Mouse (Mus musculus): Measurements from ENCODE around the gene Sestd1.

Gene Sestd1

GRCm38 (mm10) chr2:77212885-77213284 is 67.5 kb downstream of the Sestd1 start:
- no peak for DNase-seq (ENCODE audit: low spot score)

- no peak for DNase-seq (ENCODE audit: low spot score)
Observed at GRCm38 (mm10) chr2:77206951-77207350, 73.4 kb downstream of the Sestd1 start.

DNA sequence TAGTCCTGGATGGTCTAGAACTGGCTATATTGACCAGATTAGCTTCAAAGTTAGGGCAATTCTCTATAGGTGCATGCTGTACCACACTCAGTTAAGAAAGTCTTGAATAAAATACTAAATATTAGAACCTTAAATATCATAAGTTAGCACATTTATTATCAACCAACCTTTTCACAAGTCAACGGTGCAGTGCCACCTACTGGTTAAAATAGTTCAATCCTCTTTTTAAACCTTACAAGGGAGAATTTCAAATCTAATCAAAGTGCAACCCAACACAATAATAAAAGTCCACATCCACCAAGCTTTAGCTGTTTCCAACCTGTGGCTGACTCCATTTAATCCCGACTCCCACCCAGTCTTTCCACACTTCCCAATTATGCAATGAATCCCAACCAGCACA is 76.5 kb downstream of the Sestd1 start:
- no peak for DNase-seq (ENCODE audit: low spot score)

GRCm38 (mm10) chr2:77201900-77202299 is 78.5 kb downstream of the Sestd1 start:
- DNase-seq (ENCODE audit: low spot score) = no peak

DNA sequence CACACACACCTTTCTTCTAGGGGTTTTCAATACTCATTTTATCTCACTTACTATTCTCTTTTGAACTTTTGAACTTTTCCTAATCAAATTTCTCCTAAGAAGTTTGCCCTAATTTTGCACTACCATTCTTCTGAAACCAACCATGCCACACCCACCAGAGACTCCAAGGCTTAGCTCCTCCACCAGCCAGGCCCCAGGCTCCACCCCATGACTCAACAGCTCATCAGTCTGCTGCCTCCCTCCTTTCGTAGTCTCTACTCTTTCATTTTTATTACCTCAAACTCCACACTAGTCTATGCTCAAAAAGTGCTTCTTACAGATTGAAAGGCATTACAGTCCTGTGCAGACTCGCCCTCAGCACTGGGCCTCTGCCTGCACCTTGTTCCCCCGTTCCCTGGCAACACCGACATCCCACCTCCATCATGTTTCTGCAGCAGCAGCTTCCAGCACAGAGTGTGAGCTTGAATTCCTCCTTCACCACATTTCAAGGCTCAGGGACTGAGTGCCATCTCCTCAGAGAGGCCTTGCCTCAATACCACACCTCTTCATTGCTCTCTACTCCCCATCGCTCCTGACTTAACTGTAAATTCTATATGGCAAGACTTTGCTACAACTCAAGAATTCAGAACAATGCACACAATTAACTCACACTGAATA is 79.3 kb downstream of the Sestd1 start:
- no peak for DNase-seq (ENCODE audit: low spot score)

GRCm38 (mm10) chr2:77200379-77200778 is 80.0 kb downstream of the Sestd1 start:
- DNase-seq (ENCODE audit: low spot score) = no peak

GRCm38 (mm10) chr2:77198246-77198645 is 82.1 kb downstream of the Sestd1 start:
- no peak for DNase-seq (ENCODE audit: low spot score)

DNA sequence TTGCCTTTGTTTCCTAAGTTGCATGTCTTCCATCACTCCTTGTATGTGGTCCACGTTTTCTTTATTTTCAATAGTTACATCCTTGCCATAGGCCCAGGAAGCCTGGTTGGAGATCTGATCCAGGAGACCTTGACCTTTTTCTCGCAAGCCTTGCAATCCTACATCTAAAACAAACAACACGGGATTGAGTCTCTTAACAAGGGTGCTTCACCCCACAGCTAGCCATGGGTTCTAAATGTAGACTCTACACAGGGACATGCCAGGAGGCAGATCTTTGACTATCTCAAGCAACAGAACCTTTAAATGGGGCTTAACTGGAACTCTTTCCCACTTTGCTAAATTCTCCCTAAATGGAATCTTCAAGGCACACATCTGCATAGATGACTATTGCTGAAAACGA is 83.6 kb downstream of the Sestd1 start:
- DNase-seq (ENCODE audit: low spot score) = no peak

- DNase-seq (ENCODE audit: low spot score) = no peak
Observed at GRCm38 (mm10) chr2:77195056-77195455, 85.3 kb downstream of the Sestd1 start.

DNA sequence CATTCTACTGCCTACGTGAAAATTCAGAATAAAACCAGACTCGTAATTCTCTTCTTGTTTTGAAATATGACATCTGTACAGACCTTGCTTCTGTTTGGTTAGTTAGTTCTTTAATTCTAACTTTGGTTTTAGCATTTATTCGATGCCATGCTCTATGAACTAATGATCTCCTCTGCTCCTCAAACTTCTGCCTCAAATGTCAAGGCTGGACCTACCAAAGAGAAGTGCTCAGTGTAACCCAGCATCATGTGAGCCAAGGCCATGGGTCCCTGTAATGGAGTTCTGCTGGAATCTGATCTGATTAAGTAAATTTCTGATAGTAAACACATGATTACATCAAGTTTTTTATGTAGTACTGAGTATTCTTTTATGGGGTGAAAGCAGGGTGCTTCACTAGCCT is 88.6 kb downstream of the Sestd1 start:
- DNase-seq (ENCODE audit: low spot score) = no peak

DNA sequence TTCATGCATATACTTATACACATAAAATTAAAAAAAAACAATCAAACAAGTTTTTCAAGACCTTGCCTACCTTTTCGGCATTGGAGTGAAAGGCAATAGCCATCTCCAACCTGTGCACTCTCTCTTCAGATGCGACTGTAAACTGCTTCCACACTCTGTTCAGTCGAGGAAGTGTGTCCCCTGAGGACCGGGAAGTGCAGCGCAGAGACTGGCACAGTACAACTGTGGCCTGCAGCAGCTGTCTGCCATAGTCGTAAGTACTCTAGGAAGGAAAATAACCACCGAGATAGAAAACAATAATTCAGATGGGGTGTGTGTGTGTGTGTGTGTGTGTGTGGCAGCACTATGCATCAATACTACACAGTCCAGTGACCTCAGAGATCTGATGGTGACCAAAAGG is 89.5 kb downstream of the Sestd1 start:
- DNase-seq (ENCODE audit: low spot score) = no peak

DNA sequence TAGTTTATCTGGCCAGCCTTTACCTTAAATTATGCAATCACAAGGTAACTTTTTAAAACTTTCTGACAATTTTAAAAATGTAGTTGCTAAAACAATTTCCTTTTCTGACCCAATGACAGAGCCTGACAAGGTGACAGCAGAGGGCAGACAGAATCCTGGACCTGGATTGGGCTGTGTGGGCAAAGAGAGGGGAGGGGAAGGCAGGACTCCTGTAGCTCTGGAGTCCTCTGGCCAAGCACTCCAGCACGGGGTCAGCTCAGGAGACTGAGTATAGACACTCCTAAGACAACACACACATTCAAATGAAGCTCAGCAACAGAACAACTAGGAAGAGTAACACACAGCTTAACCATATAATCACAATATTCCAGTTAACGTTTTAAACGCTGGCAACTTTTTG is 90.1 kb downstream of the Sestd1 start:
- DNase-seq (ENCODE audit: low spot score) = no peak

GRCm38 (mm10) chr2:77189671-77190070 is 90.7 kb downstream of the Sestd1 start:
- no peak for DNase-seq (ENCODE audit: low spot score)

- no peak for DNase-seq (ENCODE audit: low spot score)
Observed at GRCm38 (mm10) chr2:77187501-77187900, 92.9 kb downstream of the Sestd1 start.

DNA sequence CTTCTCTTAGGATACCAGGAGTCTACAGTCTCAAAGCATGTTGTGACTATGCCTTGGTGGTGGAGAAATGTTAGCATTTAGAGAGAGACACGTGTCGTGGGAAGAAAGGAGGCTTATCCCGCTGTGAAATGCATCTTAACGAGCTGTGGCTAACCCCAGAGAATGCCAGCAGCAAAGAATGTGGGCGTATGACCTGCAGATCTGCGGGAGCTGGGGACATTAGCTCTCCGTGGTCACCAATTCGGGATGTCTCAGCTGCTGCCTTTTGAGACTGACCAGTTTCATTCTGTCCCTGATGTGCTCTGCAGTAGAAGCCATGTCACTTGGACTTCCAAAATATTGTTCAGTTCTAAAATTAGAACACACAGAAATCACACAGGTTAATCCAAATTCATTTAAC is 93.5 kb downstream of the Sestd1 start:
- no peak for DNase-seq (ENCODE audit: low spot score)

GRCm38 (mm10) chr2:77184049-77184571 is 96.3 kb downstream of the Sestd1 start:
- no peak for DNase-seq (ENCODE audit: low spot score)

DNA sequence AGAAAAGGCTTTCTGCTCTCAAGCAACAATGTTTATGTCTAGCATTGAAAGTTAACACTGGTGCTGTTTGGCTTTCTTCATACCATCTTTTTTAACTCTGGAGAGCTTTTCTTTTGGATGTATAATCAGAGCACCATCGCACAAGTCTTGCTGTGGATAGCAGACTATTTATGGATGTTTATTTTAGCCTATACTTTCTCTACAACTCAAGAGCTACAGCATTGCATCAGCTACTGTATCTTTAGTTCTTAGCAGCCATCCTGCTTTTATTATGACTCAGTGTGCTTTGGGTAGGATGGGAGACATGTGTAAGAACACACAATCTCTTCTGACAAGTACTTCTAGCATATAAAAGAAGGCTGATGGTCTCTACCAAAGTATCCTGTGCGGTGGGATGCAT is 96.7 kb downstream of the Sestd1 start:
- DNase-seq (ENCODE audit: low spot score) = no peak

GRCm38 (mm10) chr2:77182996-77183380 is 97.4 kb downstream of the Sestd1 start:
- DNase-seq (ENCODE audit: low spot score) = no peak

GRCm38 (mm10) chr2:77182271-77182995 is 98.0 kb downstream of the Sestd1 start:
- DNase-seq (ENCODE audit: low spot score) = no peak

GRCm38 (mm10) chr2:77177472-77177871 is 102.9 kb downstream of the Sestd1 start:
- no peak for DNase-seq (ENCODE audit: low spot score)

- DNase-seq (ENCODE audit: low spot score) = no peak
Observed at GRCm38 (mm10) chr2:77176413-77176812, 104.0 kb downstream of the Sestd1 start.

- no peak for DNase-seq (ENCODE audit: low spot score)
Observed at GRCm38 (mm10) chr2:77175411-77175810, 105.0 kb downstream of the Sestd1 start.

DNA sequence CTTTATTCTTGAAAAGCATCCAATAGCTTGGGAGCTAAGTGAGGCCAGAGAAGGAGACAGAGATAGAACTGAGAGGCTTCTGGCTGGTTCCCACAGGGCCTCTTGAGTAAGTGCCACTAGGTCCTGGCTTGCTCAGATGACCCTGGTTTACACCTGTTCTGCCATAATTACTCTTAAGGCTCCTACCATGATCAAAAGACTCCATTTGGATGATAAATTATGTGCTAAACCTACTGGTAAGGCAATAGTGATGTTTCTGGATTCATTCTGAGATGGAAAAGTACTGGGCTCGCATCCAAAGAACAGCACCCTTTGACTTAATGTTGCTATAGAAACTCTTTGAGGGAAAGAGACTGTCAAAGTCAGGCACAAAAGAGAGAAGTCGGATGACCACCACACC is 106.1 kb downstream of the Sestd1 start:
- DNase-seq (ENCODE audit: low spot score) = no peak

DNA sequence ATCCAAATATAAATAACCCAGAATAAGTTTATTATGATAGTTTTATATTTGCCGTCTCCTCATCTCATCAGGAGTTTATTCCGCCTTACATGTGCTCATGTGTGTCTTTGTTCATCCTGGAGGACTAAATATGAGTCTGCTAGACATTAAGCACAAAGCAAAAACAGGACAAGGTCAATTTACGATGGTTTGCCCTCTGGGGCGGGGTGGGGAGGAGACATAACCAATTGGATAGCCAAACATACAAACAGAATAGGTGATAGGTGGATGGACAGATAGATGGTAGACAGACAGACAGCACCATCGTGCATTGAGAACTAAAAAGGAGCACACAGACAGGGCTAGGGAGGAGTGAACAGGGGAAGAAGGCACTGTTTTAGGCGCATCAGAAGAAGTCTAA is 106.6 kb downstream of the Sestd1 start:
- DNase-seq (ENCODE audit: low spot score) = no peak
